Mouse (Mus musculus): ENCODE results near the gene Pnp2.
"Not testable (repeated sequence)": the region's sequence is repeated elsewhere in the genome, so short reads cannot be mapped to it uniquely, and the experiment has no call there.

The Pnp2 gene

DNA sequence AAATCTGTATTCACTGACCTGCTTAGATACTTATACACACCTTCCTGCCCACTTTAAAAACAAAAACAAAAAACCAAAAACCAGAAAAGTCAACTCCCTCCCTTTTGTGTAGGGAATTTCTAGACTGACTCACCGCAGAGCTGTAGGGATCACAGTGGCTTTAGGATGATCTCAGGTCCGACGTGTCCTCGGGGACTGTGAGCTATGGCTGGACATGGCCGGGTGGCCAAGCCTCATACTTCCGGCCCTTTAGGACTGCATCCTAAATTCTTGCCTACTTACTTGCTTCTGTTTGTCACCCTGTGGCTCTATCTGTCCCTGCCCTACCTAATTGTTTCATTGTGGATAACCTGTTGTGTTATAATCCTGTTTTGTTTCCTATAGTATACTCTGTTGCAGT is 932 bp downstream of the Pnp2 start:
- not testable (repeated sequence) for DNase-seq (ENCODE audit: low read depth in 1 of 2, low spot score in 2 of 2)

- DNase-seq (ENCODE audit: low read depth in 1 of 2, low spot score in 2 of 2), result not testable (repeated sequence)
These were observed 1.4 kb downstream of the Pnp2 start for GRCm38 (mm10) chr14:50957146-50957545.

DNA sequence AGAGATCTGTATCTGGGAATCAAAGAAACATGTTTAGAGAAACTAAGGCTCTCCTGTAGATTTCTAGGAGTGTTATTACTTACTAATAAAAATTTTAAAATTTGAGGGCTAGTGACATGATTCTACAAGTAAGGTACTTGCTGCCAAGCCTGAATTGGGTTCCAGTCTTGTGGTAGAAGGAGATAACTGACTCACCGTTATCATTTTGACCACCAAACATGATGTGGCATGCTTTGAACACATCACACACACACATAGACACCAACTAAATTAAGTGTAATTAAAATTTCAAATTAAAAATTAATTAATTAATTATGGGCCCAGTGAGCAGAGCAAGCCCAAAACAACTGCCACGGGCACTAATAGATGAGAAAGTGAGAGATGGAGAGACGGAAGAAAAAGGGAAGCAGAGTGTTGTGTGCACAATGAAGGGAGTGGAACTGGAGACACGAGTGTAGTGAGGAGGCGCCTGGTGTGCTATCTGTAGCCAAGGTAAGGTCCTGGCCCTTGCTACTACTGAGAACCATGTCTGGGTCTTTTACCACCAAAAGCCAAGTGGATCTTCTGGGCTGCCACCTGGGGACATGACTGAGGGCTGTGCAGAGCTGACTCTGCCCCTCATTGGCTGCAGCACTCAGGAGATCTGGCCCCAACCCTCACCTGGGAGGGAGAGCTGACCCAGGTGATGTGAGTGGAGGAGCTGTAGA is 2.6 kb downstream of the Pnp2 start:
- not testable (repeated sequence) for DNase-seq (ENCODE audit: low read depth in 1 of 2, low spot score in 2 of 2)

GRCm38 (mm10) chr14:50968216-50968980 is 12.6 kb downstream of the Pnp2 start:
- no peak for DNase-seq (ENCODE audit: low read depth in 1 of 2, low spot score in 2 of 2)

- DNase-seq (ENCODE audit: low read depth in 1 of 2, low spot score in 2 of 2), result no peak
These were observed 13.2 kb downstream of the Pnp2 start for GRCm38 (mm10) chr14:50969041-50969440.

DNA sequence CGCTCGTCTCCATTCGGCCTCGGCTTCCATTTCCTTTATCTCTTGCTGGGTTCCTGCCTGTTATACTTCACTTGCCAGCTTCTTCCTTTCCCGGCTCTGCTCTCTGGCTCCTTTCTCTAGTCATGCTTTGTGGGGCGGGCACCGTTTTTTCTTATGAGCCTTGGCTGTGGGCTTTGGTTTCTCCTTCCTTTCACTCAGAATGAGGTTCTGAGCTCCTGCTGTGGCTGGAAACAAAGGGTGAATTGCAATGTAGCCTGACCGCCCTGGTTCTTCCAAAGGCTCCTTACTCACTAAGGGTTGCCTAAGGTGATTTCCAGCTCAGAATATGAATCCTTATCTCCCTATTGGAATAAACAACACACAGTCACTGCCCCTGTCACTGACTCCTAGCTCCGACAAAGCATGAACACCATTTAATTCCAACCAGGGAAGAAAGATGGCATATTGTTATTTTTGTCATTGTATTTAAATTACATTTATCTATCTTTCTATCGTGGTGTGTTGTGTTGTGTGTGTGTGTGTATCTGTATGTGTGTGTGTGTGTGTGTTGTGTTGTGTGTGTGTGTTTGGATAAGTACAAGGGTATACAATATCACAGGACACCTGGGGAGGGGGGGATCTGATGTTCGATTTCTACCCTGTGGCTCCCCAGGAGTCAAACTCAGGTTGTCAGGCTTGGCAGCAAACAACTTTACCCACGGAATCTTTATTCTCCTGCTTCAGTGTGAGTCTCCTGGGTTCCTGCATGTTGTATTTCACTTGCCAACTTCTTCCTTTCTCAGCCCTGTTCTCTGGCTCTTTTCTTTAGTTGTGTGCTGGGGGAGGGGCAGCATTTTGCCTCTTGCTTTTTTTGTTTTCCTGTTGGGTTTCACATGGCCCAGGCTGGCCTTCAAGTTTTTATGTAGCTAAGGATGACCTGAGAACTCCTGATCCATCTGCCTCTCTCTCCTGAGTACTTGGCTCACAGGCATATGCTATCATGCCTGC is 14.1 kb downstream of the Pnp2 start:
- no peak for DNase-seq (ENCODE audit: low read depth in 1 of 2, low spot score in 2 of 2)

- no peak for DNase-seq (ENCODE audit: low read depth in 1 of 2, low spot score in 2 of 2)
These were observed 15.0 kb downstream of the Pnp2 start for GRCm38 (mm10) chr14:50970822-50971221.

GRCm38 (mm10) chr14:50973054-50973453 is 17.3 kb downstream of the Pnp2 start:
- DNase-seq (ENCODE audit: low read depth in 1 of 2, low spot score in 2 of 2), result not testable (repeated sequence)

DNA sequence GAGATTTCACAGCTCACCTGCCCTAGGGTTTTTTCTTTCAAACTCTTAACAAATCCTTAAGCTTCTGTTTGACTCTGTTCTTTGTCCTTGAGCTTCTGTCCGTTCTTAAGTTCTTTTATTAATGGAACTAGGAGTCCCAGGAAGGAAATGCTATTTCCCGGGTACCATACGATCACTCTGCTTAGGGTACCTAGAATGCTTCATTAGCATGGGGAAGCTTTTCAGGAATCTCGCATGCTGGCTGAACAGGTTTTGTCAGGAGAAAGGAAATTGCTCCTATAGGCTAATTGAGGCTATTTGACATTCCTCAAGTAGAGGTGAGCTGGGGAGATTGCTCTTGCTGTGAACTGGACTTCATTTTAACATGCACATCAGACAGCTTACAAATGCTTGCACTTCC is 17.9 kb downstream of the Pnp2 start:
- no peak for DNase-seq (ENCODE audit: low read depth in 1 of 2, low spot score in 2 of 2)

- no peak for DNase-seq (ENCODE audit: low read depth in 1 of 2, low spot score in 2 of 2)
These were observed 19.2 kb downstream of the Pnp2 start for GRCm38 (mm10) chr14:50975001-50975400.

GRCm38 (mm10) chr14:50976674-50977073 is 20.9 kb downstream of the Pnp2 start:
- DNase-seq (ENCODE audit: low read depth in 1 of 2, low spot score in 2 of 2), result no peak

GRCm38 (mm10) chr14:50978451-50978850 is 22.7 kb downstream of the Pnp2 start:
- DNase-seq (ENCODE audit: low read depth in 1 of 2, low spot score in 2 of 2), result not testable (repeated sequence)

- no peak for DNase-seq (ENCODE audit: low read depth in 1 of 2, low spot score in 2 of 2)
These were observed 23.8 kb downstream of the Pnp2 start for GRCm38 (mm10) chr14:50979631-50980030.

DNA sequence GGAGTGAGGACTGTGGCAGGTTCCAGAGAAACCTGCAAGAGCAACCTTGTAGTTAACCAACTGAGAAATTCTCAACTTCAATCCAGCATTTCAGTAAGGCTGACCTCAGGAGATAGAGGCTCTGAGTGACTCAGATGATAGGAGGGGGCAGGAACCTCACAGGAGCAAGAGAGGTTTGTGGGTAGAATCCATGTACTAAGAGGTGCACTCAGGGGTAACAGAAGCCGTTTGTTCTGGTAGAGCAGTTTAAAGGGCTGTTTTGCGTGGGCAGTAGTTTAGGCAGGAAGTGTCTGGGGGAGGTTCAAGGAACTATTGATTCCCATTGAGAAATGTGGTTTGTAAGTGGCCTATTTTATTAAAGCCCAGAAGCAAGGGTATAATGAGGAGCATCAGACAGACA is 25.4 kb downstream of the Pnp2 start:
- no peak for DNase-seq (ENCODE audit: low read depth in 1 of 2, low spot score in 2 of 2)

DNA sequence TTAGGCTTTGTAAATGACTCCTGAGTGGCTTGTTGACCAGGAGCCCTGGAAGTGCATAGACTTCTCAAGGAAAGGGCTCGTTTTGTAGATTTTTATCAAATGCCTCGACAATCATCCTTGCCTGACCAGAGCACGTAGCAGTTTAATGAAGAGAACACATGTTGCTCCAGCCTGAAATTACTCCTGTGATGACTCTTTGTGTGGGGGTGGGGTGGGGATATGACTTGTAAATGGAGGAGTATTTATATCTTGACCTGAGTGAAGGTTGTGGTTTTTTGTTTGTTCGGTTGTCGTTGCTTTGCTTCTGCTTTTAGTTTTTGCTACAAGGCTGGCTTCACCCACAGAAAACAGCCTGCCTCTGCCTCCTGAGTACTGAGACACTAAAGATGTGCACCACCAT is 26.0 kb downstream of the Pnp2 start:
- no peak for DNase-seq (ENCODE audit: low read depth in 1 of 2, low spot score in 2 of 2)

DNA sequence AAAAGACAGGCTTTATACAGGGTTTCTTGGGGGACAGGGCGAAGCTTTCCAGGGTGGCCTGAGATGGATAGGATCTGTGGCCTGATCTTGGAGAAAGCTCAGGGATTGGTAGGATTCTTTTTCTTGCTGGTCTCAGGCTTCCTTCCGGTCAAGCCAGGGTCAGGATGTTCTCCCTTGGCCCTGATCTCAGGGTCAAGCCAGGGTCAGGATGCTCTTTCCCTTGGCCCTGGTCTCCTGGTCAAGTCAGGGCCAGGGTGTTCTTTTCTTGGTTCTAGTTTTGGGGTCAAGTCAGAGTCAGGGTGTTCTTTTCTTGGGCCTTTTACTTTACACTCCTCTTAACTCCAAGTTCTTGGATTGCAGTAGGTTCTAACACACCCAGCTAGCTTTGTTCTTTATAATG is 31.9 kb downstream of the Pnp2 start:
- DNase-seq (ENCODE audit: low read depth in 1 of 2, low spot score in 2 of 2), result no peak

DNA sequence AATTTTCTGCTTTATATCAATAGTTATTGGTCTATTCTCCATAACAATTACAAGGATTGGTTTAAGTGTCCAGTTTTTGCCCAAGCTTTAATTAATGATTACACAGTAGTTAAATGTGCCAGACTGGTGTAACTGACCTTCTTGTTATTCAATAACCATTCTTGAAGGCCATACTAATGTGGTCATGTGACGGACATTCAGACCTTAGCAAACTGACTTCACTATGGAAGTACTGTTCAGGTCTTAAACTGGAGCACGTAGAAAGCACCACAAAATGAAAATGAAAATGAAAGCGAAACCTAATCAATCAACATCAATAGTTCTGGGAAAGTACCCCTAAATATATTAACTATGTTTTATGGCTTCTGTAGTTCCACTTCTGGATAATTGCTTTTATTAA is 35.2 kb downstream of the Pnp2 start:
- no peak for DNase-seq (ENCODE audit: low read depth in 1 of 2, low spot score in 2 of 2)

- no peak for DNase-seq (ENCODE audit: low read depth in 1 of 2, low spot score in 2 of 2)
These were observed 41.3 kb downstream of the Pnp2 start for GRCm38 (mm10) chr14:50997088-50997487.

DNA sequence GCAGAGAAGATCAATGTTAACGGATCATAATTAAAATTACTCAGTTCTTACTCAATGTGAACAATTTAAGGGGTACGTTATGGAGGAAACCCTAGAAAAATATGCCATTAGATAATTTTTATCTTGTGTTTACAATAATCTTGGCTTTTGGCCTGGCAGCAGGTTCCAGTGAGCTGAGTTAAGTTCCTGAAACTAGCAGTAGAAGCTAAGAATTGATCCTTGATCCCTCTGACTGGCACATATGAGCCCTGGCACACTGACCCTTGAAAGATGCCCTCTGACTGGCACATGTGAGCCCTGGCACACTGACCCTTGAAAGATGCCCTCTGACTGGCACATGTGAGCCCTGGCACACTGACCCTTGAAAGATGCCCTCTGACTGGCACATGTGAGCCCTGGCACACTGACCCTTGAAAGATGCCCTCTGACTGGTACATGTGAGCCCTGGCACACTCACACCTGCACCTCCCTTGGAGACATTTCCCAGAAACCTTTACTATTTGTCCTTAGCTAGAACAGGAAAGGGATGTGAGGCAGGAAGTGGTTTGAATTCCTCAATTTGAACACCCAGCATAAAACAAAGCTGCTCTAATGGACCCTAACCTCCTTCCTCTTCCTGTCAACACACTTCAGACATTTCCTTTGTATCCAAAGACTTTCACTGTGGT is 42.3 kb downstream of the Pnp2 start:
- DNase-seq (ENCODE audit: low read depth in 1 of 2, low spot score in 2 of 2), result no peak

DNA sequence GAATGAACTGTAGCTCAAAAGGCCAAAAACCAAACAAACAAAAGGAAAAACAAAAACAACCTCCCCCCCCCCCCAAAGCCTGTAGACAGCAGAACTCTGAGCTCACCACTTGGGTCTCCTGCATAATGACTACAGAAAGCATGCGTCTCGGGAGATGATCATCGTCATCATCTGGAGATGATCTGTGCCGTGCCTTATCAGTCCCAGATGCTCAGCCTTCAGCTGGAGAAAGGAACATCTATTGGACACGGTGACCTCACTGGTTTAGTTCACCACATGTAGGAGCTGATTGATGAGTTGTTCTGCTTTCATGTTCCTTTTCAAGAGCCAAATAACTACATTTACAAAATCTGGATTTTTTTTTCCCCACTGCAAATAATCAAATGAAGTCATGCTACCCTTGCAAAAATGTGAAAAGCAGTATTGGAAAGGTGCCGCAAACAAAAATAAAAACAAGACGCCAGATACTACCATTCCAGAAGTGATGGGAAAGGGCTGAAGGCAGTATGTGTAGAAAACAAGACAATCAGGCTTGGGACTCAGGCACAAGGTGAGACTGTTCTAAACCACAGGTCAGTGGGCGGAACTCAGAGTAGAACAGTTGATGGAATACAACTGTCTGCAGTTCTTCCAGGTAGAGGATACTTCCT is 51.5 kb downstream of the Pnp2 start, which contains the start of gene Rnase10:
Gene Rnase10 (plus strand): TSS at position 600 of the 650 bp plus-strand sequence.
- no peak for DNase-seq (ENCODE audit: low read depth in 1 of 2, low spot score in 2 of 2)
